Mouse (Mus musculus) R1 (cell line): ENCODE results near the gene Jund.
A peak's percentile ranks its signal among the peaks of the same experiment; 100 is the strongest.

Experiments used
- DNase-seq: peaks from one replicate; pipeline ENCODE4 v3.0.0-alpha.2; 2018; ENCODE audit warnings: low read depth, low spot score

Gene Jund

GRCm38 (mm10) chr8:70674716-70675115 is 24.0 kb upstream of the Jund start:
- DNase-seq = peak; percentile 50

- peak; percentile 57 for DNase-seq
Observed at GRCm38 (mm10) chr8:70675336-70675735, 23.4 kb upstream of the Jund start.

- no peak for DNase-seq
Observed at GRCm38 (mm10) chr8:70677451-70678080, 21.2 kb upstream of the Jund start.

- no peak for DNase-seq
Observed at GRCm38 (mm10) chr8:70678679-70679078, 20.1 kb upstream of the Jund start.

GRCm38 (mm10) chr8:70679404-70679803 is 19.3 kb upstream of the Jund start:
- no peak for DNase-seq

- DNase-seq = no peak
Observed at GRCm38 (mm10) chr8:70680039-70680438, 18.7 kb upstream of the Jund start.

- no peak for DNase-seq
Observed at GRCm38 (mm10) chr8:70681410-70681809, 17.3 kb upstream of the Jund start.

- peak; percentile 72 for DNase-seq
Observed at GRCm38 (mm10) chr8:70682193-70682592, 16.6 kb upstream of the Jund start.

GRCm38 (mm10) chr8:70682692-70683091 is 16.1 kb upstream of the Jund start:
- peak; percentile 24 for DNase-seq

- peak; percentile 33 for DNase-seq
Observed at GRCm38 (mm10) chr8:70684291-70684690, 14.5 kb upstream of the Jund start.

- no peak for DNase-seq
Observed at GRCm38 (mm10) chr8:70687576-70687975, 11.2 kb upstream of the Jund start.

GRCm38 (mm10) chr8:70688136-70688535 is 10.6 kb upstream of the Jund start:
- no peak for DNase-seq

GRCm38 (mm10) chr8:70689892-70690390 is 8.8 kb upstream of the Jund start:
- no peak for DNase-seq

- peak; percentile 60 for DNase-seq
Observed at GRCm38 (mm10) chr8:70691230-70691629, 7.5 kb upstream of the Jund start.

GRCm38 (mm10) chr8:70691727-70692231 is 7.0 kb upstream of the Jund start:
- peak; percentile 97 for DNase-seq

- DNase-seq = no peak
Observed at GRCm38 (mm10) chr8:70693636-70694035, 5.1 kb upstream of the Jund start.

GRCm38 (mm10) chr8:70695318-70696018 is 3.3 kb upstream of the Jund start:
- peak; percentile 47 for DNase-seq

GRCm38 (mm10) chr8:70696019-70696885 is 2.5 kb upstream of the Jund start:
- peak; percentile 80 for DNase-seq

- no peak for DNase-seq
Observed at GRCm38 (mm10) chr8:70696946-70697345, 1.8 kb upstream of the Jund start.

GRCm38 (mm10) chr8:70697366-70698250 is 1.1 kb upstream of the Jund start:
- no peak for DNase-seq
